8 mouse cellular contexts compared by ENCODE assay signal in the genomic region with DNA sequence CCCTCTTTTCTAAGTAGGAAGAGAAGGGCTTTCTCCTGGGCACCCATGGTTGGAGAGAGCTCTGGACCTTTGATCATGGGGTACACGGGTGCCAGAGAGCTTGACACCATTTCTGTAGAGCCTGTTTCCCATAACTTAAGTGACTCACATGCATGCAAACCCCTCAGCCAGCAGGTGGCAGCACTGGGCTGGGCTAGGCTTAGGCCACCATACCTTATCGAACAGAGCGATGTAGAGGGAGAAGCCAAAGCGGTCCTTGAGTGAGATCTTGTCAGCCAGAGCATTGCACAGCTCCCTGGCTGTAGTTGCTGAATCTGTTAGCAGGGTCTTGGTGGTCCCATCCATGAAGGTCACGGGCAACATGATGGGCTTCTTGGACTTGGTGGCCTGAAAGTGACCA. TPM values are rescaled to one million over a fixed set of nuclear protein-coding genes. Genes with fewer than 3 reads are reported as not detected.
A peak's percentile ranks its signal among the peaks of the same experiment; 100 is the strongest.
DNase-seq lines count a peak whose midpoint lies in the region; ATAC-seq and TF ChIP-seq lines count a peak whose summit lies in the region.

No protein-coding gene starts in this region.

- intact Hi-C loops in heart, postnatal 25 days (cut with DNase I), result loop anchor here (1.0 to 5.0 kb wide), 2 partner anchors 49 to 329 kb away; no protein-coding TSS in a partner anchor

- WGBS in large intestine, adult 2 months, result 27% methylated on average over 5 of the region's 5 CpGs
- WGBS in liver, postnatal 0 days (ENCODE audit: insufficient replicate concordance), result 24% methylated on average over 5 of the region's 5 CpGs
- WGBS in olfactory bulb, adult 2 months, result 36% methylated on average over 5 of the region's 5 CpGs
- WGBS in thymus, adult 2 months, result 32% methylated on average over 5 of the region's 5 CpGs

- no peaks in the 10 kb centered on the region for H3K4me1 ChIP-seq in bone marrow macrophage, adult 2 months (ENCODE audit: control insufficient read depth, insufficient read depth, low read length)
- H3K4me1 ChIP-seq in liver, postnatal 0 days (ENCODE audit: insufficient read depth), result no peaks in the 10 kb centered on the region; the same call in 1 of the 2 replicates
- no peaks in the 10 kb centered on the region for H3K4me1 ChIP-seq in olfactory bulb, adult 2 months (ENCODE audit: control insufficient read depth, insufficient read depth, low read length)
- peaks cover 2% of the 10 kb centered on the region; the same call in 1 of the 2 replicates for H3K4me1 ChIP-seq in thymus, adult 2 months (replicated peaks; ENCODE audit: control insufficient read depth, insufficient read depth, low read length)

- no peak for TF ChIP-seq POLR2A in bone marrow macrophage, adult 2 months (IDR thresholded peaks at IDR 0.05; ENCODE audit: borderline replicate concordance, low read depth, low read length)
- TF ChIP-seq POLR2A in olfactory bulb, adult 2 months (IDR thresholded peaks at IDR 0.05; ENCODE audit: insufficient read depth, low read depth, low read length), result no peak
- no peak for TF ChIP-seq POLR2A in thymus, adult 2 months (IDR thresholded peaks at IDR 0.05; ENCODE audit: control insufficient read depth, extremely low read depth, insufficient read depth, low read length, poor library complexity)

- no peak overlapping the region for H3K4me3 ChIP-seq in bone marrow macrophage, adult 2 months (ENCODE audit: insufficient read depth, low read length)
- no peak overlapping the region for H3K4me3 ChIP-seq in liver, postnatal 0 days (ENCODE audit: low read depth, low read length)
- H3K4me3 ChIP-seq in olfactory bulb, adult 2 months (ENCODE audit: insufficient read depth, low read depth, low read length), result no peak overlapping the region
- H3K4me3 ChIP-seq in thymus, adult 2 months (ENCODE audit: control insufficient read depth, insufficient read depth, low read length), result no peak overlapping the region

- no peak for TF ChIP-seq EP300 in liver, postnatal 0 days (IDR thresholded peaks at IDR 0.05; ENCODE audit: low read depth)

- H3K9ac ChIP-seq in liver, postnatal 0 days (replicated peaks), result no peak overlapping the region

- no peaks in the 10 kb centered on the region for H3K9me3 ChIP-seq in liver, postnatal 0 days (ENCODE audit: low read length)

- peak; percentile 94 for TF ChIP-seq CTCF in bone marrow macrophage, adult 2 months (IDR thresholded peaks at IDR 0.05; ENCODE audit: low read depth, low read length)
- TF ChIP-seq CTCF in liver, postnatal 0 days (IDR thresholded peaks at IDR 0.05; ENCODE audit: low read depth), result peak; percentile 99
- peak; percentile 62 for TF ChIP-seq CTCF in olfactory bulb, adult 2 months (IDR thresholded peaks at IDR 0.05; ENCODE audit: insufficient read depth, low read depth, low read length)
- peak; percentile 89 for TF ChIP-seq CTCF in thymus, adult 2 months (IDR thresholded peaks at IDR 0.05; ENCODE audit: borderline replicate concordance, control insufficient read depth, extremely low read depth, insufficient read depth, low read length, poor library complexity)

- no peak overlapping the region for H3K27ac ChIP-seq in bone marrow macrophage, adult 2 months (ENCODE audit: insufficient read depth, low read depth, low read length)
- no peak overlapping the region for H3K27ac ChIP-seq in liver, postnatal 0 days (ENCODE audit: low read depth)
- H3K27ac ChIP-seq in olfactory bulb, adult 2 months (ENCODE audit: insufficient read depth, low read depth, low read length), result no peak overlapping the region
- H3K27ac ChIP-seq in thymus, adult 2 months (ENCODE audit: control insufficient read depth, insufficient read depth, low read length), result no peak overlapping the region

- ATAC-seq in CD4-positive, CD25-positive, alpha-beta regulatory T cell, adult 4 months, result peak; percentile 82
- peak; percentile 70 for ATAC-seq in erythroid progenitor cell, adult 5-6 weeks (replicated peaks; ENCODE audit: low FRiP score, poor library complexity, severe bottlenecking)
- peak; percentile 56 for ATAC-seq in liver, postnatal 0 days

- H3K27me3 ChIP-seq in liver, postnatal 0 days (ENCODE audit: insufficient read depth, low read length), result no peaks in the 10 kb centered on the region
- no peaks in the 10 kb centered on the region for H3K27me3 ChIP-seq in thymus, adult 2 months (ENCODE audit: control insufficient read depth, insufficient read depth, low read length)

- H3K4me2 ChIP-seq in liver, postnatal 0 days (ENCODE audit: low read depth, low read length), result no peak overlapping the region

- H3K36me3 ChIP-seq in liver, postnatal 0 days (replicated peaks; ENCODE audit: insufficient read depth, low read length), result peaks cover 44% of the 10 kb centered on the region
- H3K36me3 ChIP-seq in thymus, adult 2 months (ENCODE audit: control insufficient read depth, insufficient read depth, low read length), result no peaks in the 10 kb centered on the region

- DNase-seq in heart, postnatal 25 days (ENCODE audit: low spot score), result peak; percentile 35
- DNase-seq in large intestine, adult 2 months (ENCODE audit: low read depth, low spot score), result peak; percentile 68
- DNase-seq in liver, postnatal 0 days, result peak; percentile 91
- peak; percentile 83 for DNase-seq in thymus, adult 2 months

RNA-seq across cellular contexts. Expression of a gene that starts 47.7 kb away (rescaled TPM):
- polyA plus RNA-seq in CD4-positive, CD25-positive, alpha-beta regulatory T cell, adult 4 months (2017; shearing (Covaris generic)), result 1 to 10 TPM; 1.0 to 3.1 TPM
- polyA plus RNA-seq in bone marrow macrophage, adult 2 months (2012; ENCODE audit: insufficient read depth, insufficient read length, missing spikeins), result 19.9 and 26.4 TPM in 2 replicates
- 3.4 and 5.4 TPM in 2 replicates for total RNA-seq in erythroid progenitor cell, adult 5-6 weeks (2015; ENCODE audit: low replicate concordance)
- total RNA-seq in erythroid progenitor cell, adult 5-6 weeks (2017; ENCODE audit: low replicate concordance), result 5.1 and 5.8 TPM in 2 replicates
- total RNA-seq in heart, postnatal 25 days (2021), result 1 to 10 TPM; 4.2 to 5.4 TPM
- 23.0 and 43.6 TPM in 2 replicates for polyA plus RNA-seq in large intestine, adult 2 months (2012; rRNA removed)
- 6.5 and 7.6 TPM in 2 replicates for polyA plus RNA-seq in liver, postnatal 0 days (2015; fragmentation: Nextera tagmentation; extraction: Ambion mirVana)
- polyA plus RNA-seq in olfactory bulb, adult 2 months (2012; ENCODE audit: insufficient read depth, insufficient read length, low replicate concordance, missing spikeins), result not detected in 2 replicates
- 8.0 and 10.1 TPM in 2 replicates for polyA plus RNA-seq in thymus, adult 2 months (2012; rRNA removed)

Comparison
In these comparisons a context has a peak if more than half of its experiments do, and no peak if none do; other contexts are left out.
1. DNase-seq: peak in every context shown above with its lines; median percentile 91 in liver, postnatal 0 days; 83 in thymus, adult 2 months; 68 in large intestine, adult 2 months; 35 in heart, postnatal 25 days.